Mouse (Mus musculus) monocyte, adult 2 months (primary cell): ENCODE measurements at regions not wholly inside any gene's neighbourhood (a gene's known extent, or its start where the extent isn't known, plus 50 kb on each side); places are given as distances from the start of the nearest gene placed in this dataset.

ENCODE experiments used
- DNase-seq, 2 experiments: peaks; one replicate each; pipeline ENCODE4 v3.0.0; 2022; ENCODE audit warnings: low spot score in 2 of 2, low read depth in 1 of 2

GRCm38 (mm10) chr8:36304809-36305208 lies 539.2 kb downstream of the Gm19410 start:
- DNase-seq: no peak

DNA sequence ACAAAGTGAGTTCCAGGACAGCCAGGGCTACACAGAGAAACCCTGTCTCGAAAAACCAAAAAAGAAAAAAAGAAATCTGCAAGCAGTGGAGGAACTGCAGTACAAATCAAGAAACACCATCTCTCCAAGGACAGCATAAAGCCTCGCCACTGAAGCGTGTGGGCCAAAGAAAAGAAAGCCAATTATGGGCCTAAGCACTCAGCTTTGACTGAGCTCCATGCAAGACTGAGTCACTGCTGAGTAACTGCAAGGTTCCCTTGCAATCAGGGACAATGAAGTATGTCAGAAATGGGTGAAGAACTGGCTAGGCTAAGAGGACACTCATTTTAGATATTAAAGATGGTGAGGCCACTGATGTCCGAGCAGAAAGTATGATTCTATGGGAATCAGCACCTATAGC lies 540.7 kb downstream of the Gm19410 start:
- no peak for DNase-seq

GRCm38 (mm10) chr8:36307496-36307895 lies 541.9 kb downstream of the Gm19410 start:
- no peak for DNase-seq

GRCm38 (mm10) chr8:36308056-36308455 lies 542.5 kb downstream of the Gm19410 start:
- DNase-seq: no peak

DNA sequence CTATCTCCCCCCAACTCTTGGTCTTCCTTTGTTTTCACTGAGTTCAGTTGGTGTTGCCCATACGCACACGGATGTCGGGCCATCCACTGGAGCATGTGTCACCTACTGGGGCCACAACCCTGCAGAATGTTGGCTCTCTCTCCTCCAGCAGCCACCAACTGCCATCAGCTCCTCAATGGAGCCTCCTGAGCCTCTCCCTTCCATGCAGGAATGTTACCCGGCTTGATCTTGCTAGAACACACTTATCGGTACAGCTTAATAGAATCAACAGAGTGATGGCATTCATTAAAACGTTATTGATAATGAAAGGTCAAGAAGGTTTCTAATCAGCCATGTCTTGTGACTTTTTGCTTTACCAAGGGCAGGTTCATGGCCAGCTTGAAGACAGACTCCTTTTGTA lies 543.7 kb downstream of the Gm19410 start:
- no peak for DNase-seq

DNA sequence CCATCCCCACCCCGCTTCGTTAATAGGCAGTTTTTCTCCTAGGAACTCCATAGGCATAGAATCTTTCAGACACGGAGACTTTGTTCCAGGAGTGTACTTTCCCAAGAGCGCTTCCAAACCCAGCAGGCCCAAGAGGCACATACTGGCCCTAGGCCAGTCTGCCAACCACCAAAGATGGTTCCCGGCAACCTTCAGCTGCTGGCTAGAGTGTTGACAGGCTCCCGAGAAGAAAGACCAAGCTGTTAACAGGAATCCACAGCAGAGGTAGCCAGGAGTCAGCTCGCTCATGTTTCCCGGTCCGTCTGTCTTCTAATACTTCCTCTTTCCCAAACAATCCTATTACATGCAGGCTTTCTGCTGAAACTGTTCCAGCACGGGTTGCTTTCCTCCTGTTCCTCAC lies 544.4 kb downstream of the Gm19410 start:
- no peak for DNase-seq

- DNase-seq: no peak
These were observed 546.1 kb downstream of the Gm19410 start for GRCm38 (mm10) chr8:36311734-36312133.

DNA sequence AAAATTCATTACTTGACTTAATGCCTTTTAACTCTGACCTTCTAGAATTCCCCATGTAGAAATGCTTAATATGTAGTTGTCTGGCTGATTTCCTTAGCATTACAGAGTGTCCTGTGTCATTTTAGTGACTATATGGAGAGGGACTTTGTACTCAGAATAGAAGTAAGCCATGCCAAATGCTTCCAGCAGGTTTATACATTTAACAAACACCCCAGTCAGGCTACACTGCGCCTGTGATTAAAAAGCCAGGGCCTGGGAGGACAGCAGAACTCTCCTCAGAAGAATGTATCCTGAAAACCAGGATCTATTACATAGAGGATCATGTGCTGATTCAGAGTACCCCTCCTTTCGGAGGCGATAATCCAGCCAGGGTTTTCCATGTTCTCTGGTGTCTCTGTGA lies 547.4 kb downstream of the Gm19410 start:
- no peak for DNase-seq

DNA sequence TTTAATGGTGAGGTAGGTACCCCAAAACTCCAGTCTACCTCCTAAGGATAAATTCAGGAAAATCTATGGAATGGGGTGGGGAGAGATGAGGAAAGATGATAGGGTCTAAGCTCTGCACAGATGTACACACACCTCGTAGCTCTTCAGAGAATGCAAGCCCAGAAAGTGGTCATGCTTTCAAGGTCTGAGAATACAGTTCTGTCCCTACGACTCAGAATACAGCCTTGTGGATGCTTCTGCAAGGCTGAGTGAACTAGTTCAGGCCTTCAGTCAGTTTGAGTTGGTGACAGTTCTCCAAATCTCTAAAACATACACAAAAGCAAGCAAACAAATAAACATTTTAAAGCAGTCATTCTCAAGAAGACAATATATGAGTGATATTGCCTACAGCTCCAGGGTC lies 552.8 kb downstream of the Gm19410 start:
- no peak for DNase-seq

DNA sequence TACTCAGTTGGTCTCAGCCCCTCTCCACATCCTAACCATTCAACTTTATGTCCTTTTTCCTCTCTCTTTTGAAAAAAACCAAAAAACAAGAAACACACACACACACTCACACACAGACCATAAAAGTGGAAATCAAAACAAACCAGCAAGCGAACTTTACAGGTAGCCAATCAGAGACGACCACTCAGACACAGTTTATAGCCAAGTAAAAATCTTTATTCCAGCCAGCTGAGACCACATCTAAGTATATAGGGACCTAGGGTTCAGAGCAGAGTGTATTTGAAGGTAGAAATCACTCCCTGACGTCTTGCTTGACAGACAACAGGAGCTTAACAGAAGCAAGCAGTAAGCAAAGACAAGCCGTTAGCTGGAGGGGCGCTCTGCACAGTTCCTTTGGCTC lies 553.3 kb downstream of the Gm19410 start:
- no peak for DNase-seq

GRCm38 (mm10) chr8:36319314-36319959 lies 553.8 kb downstream of the Gm19410 start:
- DNase-seq: no peak

DNA sequence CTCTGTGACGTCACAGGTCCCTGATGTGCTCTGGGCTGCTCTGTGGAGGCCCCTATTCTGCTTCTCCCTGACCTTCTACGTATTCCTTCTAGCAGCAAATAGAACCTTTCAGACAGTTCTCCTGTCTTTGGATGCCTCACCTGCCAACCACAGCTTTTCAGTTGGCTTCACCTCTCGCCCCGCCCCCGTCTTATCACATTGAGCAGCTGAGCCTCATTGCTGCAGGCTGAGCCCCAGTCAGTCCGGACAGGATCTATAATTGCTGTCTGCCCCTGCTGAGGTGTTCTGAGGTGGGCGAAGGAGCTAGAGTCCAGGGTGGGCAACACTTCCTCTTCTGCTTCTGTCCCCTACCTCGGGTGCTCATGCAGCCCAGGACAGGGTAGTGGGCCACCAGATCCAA lies 556.5 kb downstream of the Gm19410 start:
- DNase-seq: no peak

DNA sequence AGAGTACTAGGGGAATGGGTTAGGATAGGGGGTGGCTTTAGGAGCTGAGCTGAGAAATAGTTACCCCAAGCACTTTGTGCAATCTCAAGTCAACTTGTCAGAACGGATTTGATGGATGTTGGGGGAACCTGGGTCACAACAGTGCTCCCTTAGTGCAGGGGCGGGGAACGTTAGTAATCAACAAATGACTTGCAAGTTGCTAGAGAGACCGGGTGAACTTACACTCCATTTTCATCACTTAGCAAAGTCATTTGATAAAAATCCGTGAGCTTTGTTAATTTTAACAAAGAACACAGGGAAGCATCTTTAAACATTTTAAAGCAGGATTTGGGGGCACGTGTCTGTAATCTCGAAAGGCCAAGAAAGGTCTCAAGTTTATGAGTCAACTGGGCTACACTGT lies 557.0 kb downstream of the Gm19410 start:
- no peak for DNase-seq

- DNase-seq: no peak
These were observed 573.0 kb downstream of the Gm19410 start for GRCm38 (mm10) chr8:36338628-36339027.

DNA sequence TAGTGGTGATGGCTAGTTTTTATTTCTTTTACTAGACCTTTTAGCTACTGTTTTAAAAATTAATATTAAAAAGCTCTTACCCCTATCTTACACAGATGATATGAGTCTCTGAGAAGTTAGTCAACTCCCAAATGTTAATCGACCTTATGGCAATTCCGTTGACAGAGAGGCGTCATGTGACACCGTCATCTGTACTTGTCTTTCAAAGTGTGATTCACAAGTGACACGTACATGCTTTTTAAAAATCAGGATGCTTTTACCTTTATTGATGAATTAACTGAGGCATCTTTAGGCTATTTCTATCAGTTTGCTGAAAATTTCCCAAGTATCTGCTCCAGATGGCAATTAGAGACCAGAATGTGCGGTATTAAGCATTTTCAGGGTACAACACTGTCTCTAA lies 573.9 kb downstream of the Gm19410 start:
- DNase-seq: no peak

DNA sequence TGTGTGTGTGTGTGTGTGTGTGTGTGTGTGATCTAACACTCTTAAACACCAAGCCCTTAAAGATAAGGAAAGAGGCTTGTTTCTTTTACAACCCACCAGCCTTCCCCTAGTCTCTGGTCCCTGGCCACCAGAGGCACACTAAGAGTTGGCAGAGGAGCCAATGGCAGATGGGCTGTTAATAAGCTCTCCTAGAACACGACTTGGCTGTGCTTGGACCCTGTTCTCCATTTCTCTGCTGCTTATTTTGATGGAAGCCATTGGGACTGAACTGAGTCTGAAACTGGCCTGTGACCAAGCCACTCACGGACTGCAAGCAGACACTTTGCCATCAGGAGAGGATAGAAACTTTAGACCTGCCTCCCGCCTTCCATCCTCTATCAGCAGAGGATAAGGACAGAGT lies 574.9 kb downstream of the Gm19410 start:
- DNase-seq: no peak

- no peak for DNase-seq
These were observed 576.4 kb downstream of the Gm19410 start for GRCm38 (mm10) chr8:36341965-36342364.

- DNase-seq: no peak
These were observed 577.1 kb downstream of the Gm19410 start for GRCm38 (mm10) chr8:36342650-36343049.

DNA sequence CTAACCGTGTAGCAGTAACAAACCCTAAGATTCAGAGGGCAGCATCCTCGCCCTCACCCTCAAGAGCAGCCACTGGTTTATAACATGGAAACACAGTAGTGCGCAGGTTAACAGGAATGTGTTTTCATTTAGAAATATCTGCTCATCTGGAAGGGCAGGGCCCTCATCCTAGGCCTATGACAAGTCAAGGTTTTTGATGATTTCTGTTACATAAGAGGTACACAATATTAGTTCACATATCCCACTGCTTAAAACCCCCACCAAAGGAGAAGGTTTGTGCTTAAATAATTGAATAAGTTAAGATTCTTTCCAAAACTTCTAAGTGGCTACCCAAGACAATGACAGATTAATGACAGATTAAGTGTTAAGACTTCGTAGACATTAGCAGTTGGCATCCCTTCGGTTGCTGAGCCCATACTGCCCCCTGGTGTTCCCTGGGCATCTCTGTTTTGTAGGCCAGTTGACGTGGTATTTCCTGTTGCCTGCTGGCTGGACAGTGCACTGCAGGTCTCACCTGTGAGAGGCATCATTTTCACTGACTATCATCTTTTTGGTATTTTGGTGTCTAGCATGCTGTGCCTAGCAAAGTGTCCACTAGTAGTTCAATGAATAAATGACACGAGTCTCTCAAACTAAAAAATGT lies 581.2 kb downstream of the Gm19410 start:
- DNase-seq: peak; percentile 39 to 73

- no peak for DNase-seq
These were observed 582.5 kb downstream of the Gm19410 start for GRCm38 (mm10) chr8:36348067-36348466.

DNA sequence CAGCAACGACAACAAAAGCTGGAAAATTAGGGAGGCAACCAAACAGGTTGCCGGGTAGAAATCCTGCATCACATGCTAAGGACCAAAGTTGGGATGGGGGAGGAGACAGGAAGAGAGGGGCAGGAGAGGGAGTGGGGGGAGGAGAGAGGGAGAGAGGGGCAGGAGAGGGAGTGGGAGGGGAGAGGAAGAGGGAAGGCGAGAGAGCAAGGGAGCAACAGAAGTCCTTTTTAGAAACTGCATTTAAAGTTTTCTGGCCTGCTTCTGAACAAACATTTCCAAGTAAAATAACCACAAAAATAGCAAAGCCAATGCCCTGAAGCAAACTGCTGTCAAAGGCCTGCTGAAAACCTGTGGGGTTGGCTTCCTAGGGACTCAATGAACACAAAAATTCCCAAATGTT lies 589.3 kb downstream of the Gm19410 start:
- DNase-seq: no peak

GRCm38 (mm10) chr8:36358998-36359397 lies 593.4 kb downstream of the Gm19410 start:
- no peak for DNase-seq

GRCm38 (mm10) chr8:36361255-36361654 lies 595.7 kb downstream of the Gm19410 start:
- DNase-seq: no peak
